Mouse (Mus musculus) heart, embryonic 14.5 days (tissue): ENCODE results near the gene Alox12b. TPM values are rescaled to one million over a fixed set of nuclear protein-coding genes. Genes with fewer than 3 reads are reported as not detected.

Experiments
- ATAC-seq: fragments of 200-750 bp; cut with Nextera tagmentation; 2 replicates; pipeline ENCODE4 v1.8.0; 2017; ENCODE audit warnings: low read depth, moderate TSS enrichment; ENCODE audit not compliant: insufficient number of reproducible peaks, insufficient read depth, low FRiP score
- H3K27ac ChIP-seq, 2 experiments: fragments of 200-500 bp in 1 of 2; fragments of 300-500 bp in 1 of 2; sonication (generic) in 1 of 2; replicated peaks in 1 of 2; 2 replicates each; pipeline ENCODE4 v1.5.1; 2012 to 2014; ENCODE audit warnings: low read depth in 2 of 2, low read length in 2 of 2, control low read depth in 1 of 2, mild to moderate bottlenecking in 1 of 2, mixed read lengths in 1 of 2; ENCODE audit not compliant: control insufficient read depth in 1 of 2, insufficient read depth in 1 of 2
- H3K27me3 ChIP-seq: fragments of 300-500 bp; sonication (generic); 2 replicates; pipeline ENCODE4 v1.6.1; 2014; ENCODE audit warnings: mild to moderate bottlenecking, low read length, control low read depth; ENCODE audit not compliant: control insufficient read depth, insufficient read depth
- H3K36me3 ChIP-seq: fragments of 300-500 bp; sonication (generic); 2 replicates; pipeline ENCODE4 v1.6.1; 2014; ENCODE audit warnings: mild to moderate bottlenecking, control low read depth, low read length, mixed read lengths; ENCODE audit not compliant: control insufficient read depth, insufficient read depth
- H3K4me1 ChIP-seq, 2 experiments: fragments of 200-500 bp in 1 of 2; fragments of 300-500 bp in 1 of 2; sonication (generic) in 1 of 2; 2 replicates each; pipeline ENCODE4 v1.6.1; 2012 to 2014; ENCODE audit warnings: low read length in 2 of 2, control low read depth in 1 of 2, mixed read lengths in 1 of 2; ENCODE audit not compliant: control insufficient read depth in 2 of 2, insufficient read depth in 2 of 2
- H3K4me2 ChIP-seq: fragments of 300-500 bp; sonication (generic); 2 replicates; pipeline ENCODE4 v1.6.1; 2014; ENCODE audit warnings: mild to moderate bottlenecking, low read length
- H3K4me3 ChIP-seq, 2 experiments: fragments of 200-500 bp in 1 of 2; fragments of 300-500 bp in 1 of 2; sonication (generic) in 1 of 2; 2 replicates each; pipeline ENCODE4 v1.5.1; 2012 to 2014; ENCODE audit warnings: low read length in 2 of 2, mild to moderate bottlenecking in 2 of 2, control low read depth in 1 of 2, low read depth in 1 of 2, moderate library complexity in 1 of 2; ENCODE audit not compliant: control insufficient read depth in 1 of 2, insufficient read depth in 1 of 2
- H3K9ac ChIP-seq: fragments of 300-500 bp; sonication (generic); 2 replicates; pipeline ENCODE4 v1.6.1; 2014; ENCODE audit warnings: mild to moderate bottlenecking, low read length
- H3K9me3 ChIP-seq: fragments of 300-500 bp; sonication (generic); 2 replicates; pipeline ENCODE4 v1.6.1; 2016; ENCODE audit warnings: low read length, control low read depth; ENCODE audit not compliant: control insufficient read depth
- WGBS: fragments of 180-500 bp; shearing (Covaris S2); extraction: QIAGEN DNeasy Blood & Tissue Kit; methylation state at CpG from one replicate; pipeline ENCODE4 v1.1.7; 2014; 5-methylcytosine and 5-hydroxymethylcytosine counted together
- polyA plus RNA-seq: library from polyadenylated mRNA; unstranded; fragments of >200 nt; fragmentation: Nextera tagmentation; extraction: Ambion mirVana; gene quantifications from 2 replicates; pipeline ENCODE4 v1.2.1, GENCODE M21; 2014

Alox12b gene
- polyA plus RNA-seq, 1 experiment from 2014 or later = not detected

- no peaks in the 10 kb centered on the region for H3K27me3 ChIP-seq
- ATAC-seq = no peak
- H3K4me3 ChIP-seq = peak overlapping the region; percentile 70 to 73
- H3K4me1 ChIP-seq = peaks cover 10 to 34% of the 10 kb centered on the region in 2 experiments
- H3K4me2 ChIP-seq = peak overlapping the region; percentile 84
- peak overlapping the region; percentile 77 for H3K9ac ChIP-seq
- H3K9me3 ChIP-seq = no peaks in the 10 kb centered on the region
- 1% methylated on average over 33 of the region's 33 CpGs for WGBS
- peak overlapping the region in 1 of 2 experiments; percentile 80; a peak in 2 of 4 replicates for H3K27ac ChIP-seq
- no peaks in the 10 kb centered on the region for H3K36me3 ChIP-seq
Measured at GRCm38 (mm10) chr11:69121001-69121740, 35.6 kb upstream of the Alox12b start.

- Histone ChIP-seq H3K36me3 (no peaks in the 10 kb centered on the region), H3K4me1 (peaks cover 10 to 35% of the 10 kb centered on the region in 2 experiments), H3K9ac (peak overlapping the region; percentile 77), H3K27ac (peak overlapping the region; percentile 80 to 89; a peak in 3 of 4 replicates), H3K4me3 (peak overlapping the region; percentile 70 to 73), H3K9me3 (no peaks in the 10 kb centered on the region), H3K4me2 (peak overlapping the region; percentile 84), H3K27me3 (no peaks in the 10 kb centered on the region)
- ATAC-seq = no peak
- under 1% methylated on average over 32 of the region's 32 CpGs for WGBS
Measured at GRCm38 (mm10) chr11:69121741-69122335, 35.0 kb upstream of the Alox12b start.

- H3K9ac ChIP-seq = peak within 1 kb of the TSS; percentile 77
- WGBS = under 1% methylated on average over 66 of the region's 66 CpGs
- peak within 1 kb of the TSS; percentile 84 for H3K4me2 ChIP-seq
- H3K27ac ChIP-seq = peak within 1 kb of the TSS; percentile 80 to 89
- H3K4me1 ChIP-seq = peaks cover 13 to 33% of the 10 kb centered on the region in 2 experiments
- peak within 1 kb of the TSS; percentile 70 to 73 for H3K4me3 ChIP-seq
- H3K9me3 ChIP-seq = no peaks in the 10 kb centered on the region
- no peaks in the 10 kb centered on the region for H3K27me3 ChIP-seq
- H3K36me3 ChIP-seq = no peaks in the 10 kb centered on the region
- peak; percentile 63 for ATAC-seq
Measured at GRCm38 (mm10) chr11:69122336-69122951, 34.3 kb upstream of the Alox12b start, which contains the start of gene 9130213A22Rik. 9130213A22Rik (minus strand) TSS chr11:69122589.

GRCm38 (mm10) chr11:69123056-69123692 lies 33.6 kb upstream of the Alox12b start:
- under 1% methylated on average over 29 of the region's 29 CpGs for WGBS
- Histone ChIP-seq H3K9me3 (no peaks in the 10 kb centered on the region), H3K4me1 (peaks cover 13 to 35% of the 10 kb centered on the region in 2 experiments), H3K9ac (peak overlapping the region; percentile 77), H3K4me2 (peak overlapping the region; percentile 84), H3K4me3 (peak overlapping the region; percentile 70 to 73), H3K27ac (peak overlapping the region; percentile 82), H3K36me3 (no peaks in the 10 kb centered on the region), H3K27me3 (no peaks in the 10 kb centered on the region)
- ATAC-seq = peak; percentile 4

- H3K4me1 ChIP-seq = peaks cover 12 to 33% of the 10 kb centered on the region in 2 experiments
Measured at GRCm38 (mm10) chr11:69123693-69124497, 32.9 kb upstream of the Alox12b start.

GRCm38 (mm10) chr11:69124498-69124847 lies 32.3 kb upstream of the Alox12b start:
- no peak overlapping the region for H3K27ac ChIP-seq
- WGBS = 0% methylated on average over 3 of the region's 3 CpGs
- ATAC-seq = no peak
- H3K9me3 ChIP-seq = no peaks in the 10 kb centered on the region
- H3K4me2 ChIP-seq = peak overlapping the region; percentile 84; the same call in 1 of the 2 replicates
- peaks cover 10 to 29% of the 10 kb centered on the region in 2 experiments for H3K4me1 ChIP-seq
- H3K4me3 ChIP-seq = peak overlapping the region in 1 of 2 experiments; percentile 73; a peak in 1 of 4 replicates
- no peaks in the 10 kb centered on the region for H3K27me3 ChIP-seq
- no peak overlapping the region for H3K9ac ChIP-seq
- H3K36me3 ChIP-seq = no peaks in the 10 kb centered on the region

More at GRCm38 (mm10) chr11:69123693-69124497, 32.9 kb upstream of the Alox12b start:
- Histone ChIP-seq H3K36me3 (no peaks in the 10 kb centered on the region), H3K9me3 (no peaks in the 10 kb centered on the region), H3K27me3 (no peaks in the 10 kb centered on the region), H3K9ac (peak overlapping the region; percentile 77), H3K27ac (peak overlapping the region; percentile 82), H3K4me2 (peak overlapping the region; percentile 84), H3K4me3 (peak overlapping the region; percentile 70 to 73)
- WGBS = under 1% methylated on average over 31 of the region's 31 CpGs
- peak; percentile 24; the same call in 1 of the 2 replicates for ATAC-seq
